Mouse (Mus musculus) layer of hippocampus, adult 2 months (tissue): Measurements from ENCODE around the gene Ugp2. TPM values are rescaled to one million over a fixed set of nuclear protein-coding genes. Genes with fewer than 3 reads are reported as not detected.
A peak's percentile ranks its signal among the peaks of the same experiment; 100 is the strongest.

Experiments used
- DNase-seq, 2 experiments: peaks; one replicate each; pipeline ENCODE4 v3.0.0; 2022; ENCODE audit warnings: low spot score in 2 of 2
- H3K27ac ChIP-seq: fragments of 200-600 bp; 2 replicates; pipeline ENCODE4 v1.8.1; 2022
- H3K4me3 ChIP-seq: fragments of 200-600 bp; 2 replicates; pipeline ENCODE4 v1.8.1; 2022; ENCODE audit warnings: mild to moderate bottlenecking
- CTCF ChIP-seq: fragments of 200-600 bp; conservative IDR thresholded peaks from 2 replicates; pipeline ENCODE4 v1.8.1; 2022; ENCODE audit warnings: antibody characterized with exemption, mild to moderate bottlenecking, moderate library complexity
- total RNA-seq, 2 experiments: library from RNA; stranded (reverse); gene quantifications; 2 replicates each; pipeline ENCODE4 v1.2.3; 2021

Gene Ugp2
- total RNA-seq, 2 experiments from 2014 or later: 74.0 to 81.0 TPM

GRCm38 (mm10) chr11:21369248-21370016 is 1.6 kb downstream of the Ugp2 start:
- DNase-seq: no peak
- peak overlapping the region; percentile 97 for H3K27ac ChIP-seq
- H3K4me3 ChIP-seq: peak overlapping the region; percentile 93
- TF ChIP-seq CTCF: no peak

DNA sequence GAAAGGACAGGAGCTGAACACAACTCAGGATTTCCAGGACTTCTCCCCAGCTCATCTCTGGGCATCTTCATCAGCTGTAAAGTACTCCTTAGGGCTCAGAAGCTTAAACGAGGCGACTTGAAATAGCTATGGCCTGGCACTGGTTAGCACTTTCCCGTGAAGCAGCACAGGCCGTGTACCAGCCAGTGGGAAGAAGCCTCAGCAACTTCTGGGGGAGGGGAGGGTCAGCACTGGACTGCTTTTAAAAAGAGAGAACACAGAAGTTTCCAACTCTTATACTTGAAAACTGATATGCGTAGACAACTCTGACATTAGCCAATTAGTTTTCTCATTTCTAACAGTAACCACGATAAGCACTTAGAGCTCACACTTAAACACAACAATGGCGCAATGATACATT is 2.5 kb downstream of the Ugp2 start:
- Histone ChIP-seq H3K4me3 (peak overlapping the region; percentile 93), H3K27ac (peak overlapping the region; percentile 97)
- no peak for TF ChIP-seq CTCF
- DNase-seq: no peak

DNA sequence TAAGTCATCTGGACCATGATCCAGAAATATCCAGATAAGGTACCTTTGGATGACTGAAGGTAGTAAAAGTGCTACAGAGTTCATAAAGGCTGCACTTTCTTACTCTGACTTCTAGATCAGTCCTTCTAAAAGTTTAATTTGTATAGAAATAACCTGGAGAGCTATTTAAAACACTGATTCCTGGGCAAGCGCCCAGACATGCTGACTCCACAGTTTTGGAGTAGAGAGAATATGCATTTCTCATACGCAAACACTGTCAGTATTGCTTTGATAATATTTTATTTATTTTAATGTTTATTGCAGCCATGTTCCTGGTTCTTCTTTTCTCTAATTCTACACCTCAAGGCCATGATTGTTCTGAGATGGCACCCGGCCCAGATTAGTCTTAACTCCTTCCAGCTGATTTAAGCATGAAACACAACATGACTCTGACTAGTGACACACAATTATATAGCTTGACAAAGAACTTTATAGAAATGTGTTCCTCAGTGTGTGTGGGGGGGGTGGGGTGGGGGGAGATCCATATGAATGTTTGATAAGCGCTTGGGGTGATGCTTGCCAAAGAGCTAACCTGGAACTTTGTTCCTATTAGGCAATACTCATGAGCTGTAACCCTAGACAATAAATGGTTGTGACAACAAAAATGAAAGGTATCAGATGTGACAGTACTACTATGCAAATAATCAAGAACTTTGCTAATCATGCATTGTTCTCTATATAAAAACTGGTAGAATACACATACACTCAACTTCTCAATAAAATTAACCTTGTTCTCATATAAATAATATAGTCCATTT is 7.7 kb downstream of the Ugp2 start:
- DNase-seq: no peak
- Histone ChIP-seq H3K27ac (peak overlapping the region; percentile 97), H3K4me3 (no peak overlapping the region)
- TF ChIP-seq CTCF: no peak

DNA sequence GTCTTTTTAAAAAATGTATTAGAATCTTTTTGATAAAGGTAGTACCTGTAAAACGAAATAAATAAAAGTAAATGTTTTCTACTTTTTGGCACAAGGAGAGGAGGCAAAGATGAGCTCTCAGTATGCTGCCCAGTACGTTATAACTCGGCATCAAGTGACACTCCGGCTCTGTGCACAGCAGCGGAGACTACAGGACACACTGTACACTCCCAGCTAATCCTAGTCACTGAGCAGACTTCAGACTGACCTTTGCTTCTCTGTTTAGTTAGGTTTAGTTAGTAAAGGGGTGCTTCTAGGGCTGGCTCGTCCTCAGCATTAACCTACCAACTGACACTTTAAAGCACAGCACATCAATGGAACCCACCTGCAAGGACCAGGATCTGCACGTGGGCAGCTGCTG is 19.7 kb downstream of the Ugp2 start:
- no peak overlapping the region for H3K4me3 ChIP-seq
- TF ChIP-seq CTCF: no peak

DNA sequence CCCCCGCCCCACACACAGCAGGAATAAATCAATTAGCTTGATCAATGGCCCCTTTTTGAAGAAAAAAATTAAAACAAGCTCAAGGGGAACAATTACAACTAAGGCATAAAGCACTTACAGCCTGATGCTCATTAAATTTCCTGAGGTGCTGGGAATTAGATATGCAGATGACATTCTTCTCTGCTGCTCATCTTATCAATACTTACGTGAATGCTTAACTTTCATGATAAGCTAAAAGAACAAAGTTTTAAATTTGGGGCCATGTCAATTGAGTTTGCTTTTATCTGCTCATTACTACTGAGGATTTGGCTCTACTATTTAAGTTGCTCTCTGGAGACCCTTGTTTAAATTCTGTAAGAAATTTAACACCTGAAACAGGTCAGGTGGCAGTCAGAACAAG is 22.1 kb downstream of the Ugp2 start:
- Histone ChIP-seq H3K4me3 (no peak overlapping the region), H3K27ac (no peak overlapping the region)
- no peak for DNase-seq
- TF ChIP-seq CTCF: no peak

More for the DNA sequence above, 19.7 kb downstream of the Ugp2 start:
- no peak for DNase-seq
- H3K27ac ChIP-seq: no peak overlapping the region

DNA sequence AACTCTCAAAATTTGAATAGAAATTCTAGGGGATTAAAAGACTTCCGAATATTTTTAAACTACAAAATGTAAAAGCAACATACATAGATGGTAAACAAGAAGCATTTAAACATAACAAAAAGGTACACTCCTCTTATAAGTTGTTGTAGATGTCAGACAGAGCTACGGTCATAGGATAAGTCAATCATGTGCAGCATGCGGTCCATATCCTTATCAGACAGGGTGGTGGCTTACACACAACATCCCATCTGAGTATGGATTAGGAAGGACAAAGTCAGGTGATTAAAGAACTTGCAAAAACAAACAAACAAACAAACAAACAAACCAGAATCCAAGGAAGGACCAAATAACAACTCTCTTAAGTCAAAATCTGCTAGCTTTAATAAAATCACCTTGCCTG is 25.0 kb downstream of the Ugp2 start:
- TF ChIP-seq CTCF: no peak
- no peak for DNase-seq
- no peak overlapping the region for H3K4me3 ChIP-seq
- H3K27ac ChIP-seq: no peak overlapping the region

DNA sequence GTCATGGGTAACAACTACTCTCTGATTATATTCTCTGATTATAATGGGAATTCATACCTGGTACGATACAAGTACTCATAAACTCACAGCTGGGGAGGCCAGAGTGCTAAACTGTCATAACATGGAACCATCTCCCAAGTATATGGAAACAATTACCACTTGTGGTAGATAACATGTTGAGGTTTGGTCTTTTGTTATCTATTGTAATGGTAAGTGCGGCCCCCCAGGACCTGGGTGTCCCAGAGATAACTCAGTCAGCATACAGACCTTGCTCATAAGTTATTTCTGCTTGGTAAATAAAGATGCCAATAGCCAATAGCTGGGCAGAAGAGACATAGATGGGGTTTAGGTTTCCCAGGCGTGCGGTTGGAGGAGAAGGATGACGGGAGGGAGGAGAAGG is 27.5 kb downstream of the Ugp2 start:
- DNase-seq: no peak
- H3K4me3 ChIP-seq: no peak overlapping the region
- no peak overlapping the region for H3K27ac ChIP-seq
- TF ChIP-seq CTCF: no peak

DNA sequence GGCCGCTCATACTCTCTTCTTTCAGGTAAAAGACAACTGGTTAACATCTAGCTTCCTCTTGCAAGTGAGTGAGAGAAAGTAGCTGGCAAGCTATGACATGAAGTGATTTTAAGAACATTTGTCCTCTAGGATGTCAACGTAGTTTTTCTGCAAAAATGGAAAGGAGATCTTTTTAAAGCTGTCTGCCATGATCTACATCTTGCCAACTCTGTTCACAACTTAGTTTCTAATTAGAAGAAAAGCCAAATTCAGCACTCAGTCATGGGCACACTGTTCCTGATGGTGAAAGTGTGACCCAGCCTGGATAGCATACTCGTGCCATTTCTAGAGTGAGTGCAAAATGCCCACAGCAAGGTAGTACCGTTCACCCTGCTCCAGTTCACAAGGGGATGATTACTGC is 31.9 kb downstream of the Ugp2 start:
- H3K27ac ChIP-seq: peak overlapping the region; percentile 23; the same call in 1 of the 2 replicates
- TF ChIP-seq CTCF: no peak
- DNase-seq: no peak
- no peak overlapping the region for H3K4me3 ChIP-seq

DNA sequence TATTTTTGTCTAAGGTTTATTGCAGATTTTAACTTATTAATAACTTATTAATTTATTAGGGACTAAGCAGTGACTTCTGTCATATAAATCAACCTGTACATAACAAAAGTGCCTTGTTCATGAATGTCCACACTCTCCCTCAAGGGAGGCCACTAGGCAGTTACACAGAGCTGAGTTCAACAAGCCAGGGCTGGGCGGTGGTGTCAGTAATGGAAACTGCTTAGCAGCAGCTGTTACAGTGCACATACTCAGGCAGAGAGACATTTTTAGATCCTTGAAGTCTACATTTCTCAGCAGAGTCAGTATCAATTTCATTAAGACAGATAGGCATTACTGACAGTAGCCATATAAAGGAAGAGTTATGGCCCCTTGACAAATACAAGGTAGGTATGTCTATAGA is 33.1 kb downstream of the Ugp2 start:
- H3K4me3 ChIP-seq: no peak overlapping the region
- peak overlapping the region; percentile 10; the same call in 1 of the 2 replicates for H3K27ac ChIP-seq
- DNase-seq: no peak
- TF ChIP-seq CTCF: no peak

DNA sequence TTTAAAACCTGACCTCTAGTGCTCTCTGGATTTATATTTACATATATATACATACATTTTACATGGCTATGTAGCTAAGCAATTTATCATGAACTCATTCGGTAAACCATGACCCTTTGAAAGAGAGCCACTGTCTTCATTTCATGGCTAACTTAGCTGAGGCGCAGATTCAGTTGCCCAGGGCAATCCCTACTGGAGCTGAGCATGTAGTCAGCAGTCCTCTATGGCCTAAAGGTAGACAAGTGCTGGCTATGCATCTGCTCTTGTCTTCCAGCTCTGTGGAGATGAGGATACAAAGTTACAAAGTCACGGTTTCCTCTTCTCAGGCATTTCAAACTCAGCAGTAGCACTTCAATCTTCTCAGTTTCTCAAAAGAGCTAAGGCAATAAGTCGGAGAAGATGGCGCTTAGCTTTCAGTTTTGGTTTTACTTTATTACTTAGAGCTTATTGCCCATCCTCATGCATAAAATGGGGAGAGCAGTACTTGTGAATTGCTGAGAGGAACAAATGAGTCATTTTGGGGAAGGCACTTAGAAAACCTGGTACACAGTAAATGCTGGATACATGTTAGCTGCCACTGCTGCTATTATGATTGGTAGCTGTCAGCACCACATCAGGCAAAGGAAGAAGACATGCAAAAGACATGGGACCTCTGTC is 38.2 kb downstream of the Ugp2 start:
- no peak for DNase-seq
- Histone ChIP-seq H3K27ac (no peak overlapping the region), H3K4me3 (no peak overlapping the region)
- TF ChIP-seq CTCF: no peak

GRCm38 (mm10) chr11:21328141-21328540 is 42.9 kb downstream of the Ugp2 start:
- DNase-seq: no peak
- no peak for TF ChIP-seq CTCF
- H3K4me3 ChIP-seq: no peak overlapping the region
- H3K27ac ChIP-seq: no peak overlapping the region

GRCm38 (mm10) chr11:21327486-21327885 is 43.5 kb downstream of the Ugp2 start:
- no peak overlapping the region for H3K4me3 ChIP-seq
- no peak overlapping the region for H3K27ac ChIP-seq
- TF ChIP-seq CTCF: no peak
- no peak for DNase-seq

- Histone ChIP-seq H3K27ac (no peak overlapping the region), H3K4me3 (no peak overlapping the region)
- no peak for DNase-seq
- peak; percentile 61 for TF ChIP-seq CTCF
These were observed 44.2 kb downstream of the Ugp2 start for GRCm38 (mm10) chr11:21326770-21327169.

GRCm38 (mm10) chr11:21325781-21326180 is 45.2 kb downstream of the Ugp2 start:
- DNase-seq: no peak
- TF ChIP-seq CTCF: no peak
- Histone ChIP-seq H3K27ac (no peak overlapping the region), H3K4me3 (no peak overlapping the region)
